Mouse (Mus musculus): ENCODE data around the gene 1300017J02Rik.
A peak's percentile ranks its signal among the peaks of the same experiment; 100 is the strongest.

1300017J02Rik gene

DNA sequence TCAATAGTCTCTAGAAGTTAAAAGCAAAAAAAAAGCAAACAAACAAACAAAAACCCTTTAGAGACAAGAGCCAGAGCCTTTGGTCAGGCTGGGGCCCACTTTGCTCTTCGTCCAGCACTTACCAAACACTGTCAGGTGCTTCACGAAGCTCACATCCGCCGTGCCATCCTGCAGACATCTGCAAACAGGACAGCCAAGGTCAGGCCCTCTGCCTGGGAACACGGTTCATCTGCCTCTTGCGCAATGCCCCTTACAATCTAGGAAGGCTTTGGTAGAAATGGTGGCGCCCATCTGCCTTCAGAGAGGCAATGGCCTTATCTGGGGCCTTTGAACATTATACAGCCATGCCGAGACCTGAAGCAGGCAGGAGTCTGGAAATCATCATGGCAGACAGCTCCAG, 30.1 kb downstream of the 1300017J02Rik start:
- no peak for DNase-seq (ENCODE audit: low spot score in 2 of 2)

DNA sequence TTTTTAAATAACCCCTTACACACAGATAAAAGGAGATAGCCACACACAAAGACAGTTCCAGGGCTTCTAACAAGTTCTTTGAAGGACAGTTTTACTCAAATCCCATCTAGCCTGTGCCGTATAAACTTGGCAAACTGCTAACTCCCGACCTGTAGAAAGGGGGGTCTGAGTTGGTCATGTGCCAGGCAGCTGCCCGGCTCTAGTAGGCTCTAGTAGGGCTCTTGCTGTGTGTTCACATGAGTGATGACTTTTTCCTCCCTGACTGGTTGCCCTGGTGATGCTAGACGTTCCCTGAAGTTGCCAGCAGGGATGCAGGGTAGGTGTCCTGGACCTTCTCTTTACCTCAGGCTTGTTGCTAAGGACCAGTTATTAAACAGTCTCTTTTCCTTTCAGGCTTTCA, 33.8 kb downstream of the 1300017J02Rik start:
- no peak for DNase-seq (ENCODE audit: low spot score in 2 of 2)

DNA sequence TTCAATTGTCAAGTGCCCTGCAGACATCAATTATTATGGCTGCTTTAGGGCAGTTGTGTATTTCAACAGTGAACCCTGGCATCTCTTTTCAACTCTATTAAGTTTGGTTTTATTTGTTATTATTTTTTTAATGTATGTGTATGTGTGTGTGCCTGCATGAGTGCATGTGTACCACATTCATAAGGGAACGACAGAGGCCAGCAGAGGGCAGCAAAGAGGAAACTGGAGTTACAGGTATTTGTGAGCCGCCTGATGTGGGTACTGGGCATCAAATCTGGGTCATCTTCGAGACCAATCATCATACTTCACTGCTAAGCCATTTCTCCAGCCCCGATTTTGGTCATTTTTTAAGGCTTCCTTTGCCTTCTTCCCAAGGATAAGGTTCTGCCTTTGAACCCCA, 39.1 kb downstream of the 1300017J02Rik start:
- no peak for DNase-seq (ENCODE audit: low spot score in 2 of 2)

DNA sequence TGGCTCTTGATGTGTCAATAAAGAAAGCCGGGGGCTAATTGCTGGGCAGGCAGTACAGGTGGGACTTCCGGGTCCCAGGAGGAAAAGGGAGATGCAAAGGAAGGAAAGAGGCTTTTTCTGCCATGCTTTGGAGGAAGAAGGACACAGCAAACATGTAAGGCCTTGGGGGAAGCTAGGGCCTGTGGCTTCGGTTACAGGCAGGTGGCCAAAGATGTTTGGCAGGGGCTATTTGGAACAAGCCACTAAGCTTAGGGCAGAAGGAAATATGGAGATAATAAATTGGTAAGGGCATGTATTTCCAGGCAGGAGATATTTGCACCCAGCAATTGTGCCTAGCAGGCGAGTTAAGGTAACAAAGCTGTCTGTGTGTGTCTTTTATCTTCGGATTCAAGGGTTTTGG, 52.0 kb downstream of the 1300017J02Rik start:
- no peak for DNase-seq (ENCODE audit: low spot score in 2 of 2)

DNA sequence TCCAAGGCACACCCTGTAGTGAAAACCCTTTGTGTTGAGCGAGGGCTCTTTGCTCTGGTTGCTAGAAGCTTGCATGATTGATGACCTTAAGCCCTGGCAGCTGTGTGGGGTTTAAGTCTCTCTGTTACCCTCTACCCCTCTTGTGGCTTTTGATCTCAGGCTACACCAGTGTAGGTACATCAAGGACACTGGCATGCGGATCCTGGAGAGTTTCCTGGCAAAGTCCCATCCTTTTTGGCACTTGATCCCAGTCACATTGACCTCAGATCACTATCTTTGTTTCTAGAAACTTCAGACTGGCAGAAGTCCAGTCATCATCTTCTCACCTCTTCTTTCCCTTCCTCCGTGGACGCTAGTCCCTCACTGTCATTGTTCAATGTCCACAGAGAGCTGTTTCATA, 56.3 kb downstream of the 1300017J02Rik start:
- DNase-seq (ENCODE audit: low spot score in 2 of 2): no peak

DNA sequence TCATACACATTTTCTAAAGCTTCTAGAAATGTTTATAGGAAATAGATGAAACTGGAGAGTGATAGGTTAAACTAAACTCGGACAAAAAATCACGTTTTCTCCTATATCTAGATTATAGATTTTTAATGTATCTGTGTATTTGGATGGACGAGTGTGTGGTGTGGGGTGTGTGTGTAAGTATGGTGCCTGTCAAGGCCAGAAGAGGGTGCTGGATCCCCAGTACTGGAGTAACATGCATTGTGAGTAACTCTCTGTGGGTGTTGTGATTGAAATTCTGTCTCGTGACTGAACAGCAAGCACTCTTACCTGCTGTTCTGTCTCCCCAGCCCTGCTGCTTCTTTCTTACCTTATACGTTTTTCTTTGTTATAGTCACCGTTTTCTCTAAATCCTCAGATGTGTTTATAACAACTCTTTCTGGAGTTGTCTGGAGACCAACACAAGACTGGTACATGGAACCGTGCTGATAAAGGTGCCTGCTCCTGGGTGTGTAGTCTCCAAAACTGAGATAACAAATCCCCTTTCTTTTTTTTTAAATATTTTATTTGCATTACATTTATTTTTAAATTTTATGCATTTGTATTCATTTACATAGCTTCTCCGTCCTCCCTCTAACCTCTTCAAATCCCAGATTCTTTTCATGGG, 58.2 kb downstream of the 1300017J02Rik start:
- no peak for DNase-seq (ENCODE audit: low spot score in 2 of 2)

DNA sequence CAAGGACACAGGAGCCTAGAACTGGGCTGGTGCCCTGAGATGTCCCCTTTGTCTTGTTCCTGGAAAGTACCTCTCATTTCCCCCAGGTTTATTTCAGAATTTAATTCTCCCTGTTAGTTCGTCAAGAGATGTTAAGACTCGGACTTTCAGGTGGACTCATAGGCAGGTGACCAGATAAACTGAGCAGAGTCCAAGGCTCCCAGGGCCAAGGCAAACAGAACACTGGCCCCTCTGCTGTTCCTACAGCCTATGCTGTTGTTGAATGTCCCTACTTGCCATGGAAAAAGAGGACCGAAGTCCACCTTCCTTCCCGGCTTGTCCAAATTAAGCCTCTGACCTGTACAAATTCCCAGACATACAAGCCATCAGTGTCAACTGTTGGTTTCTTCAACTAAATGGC, 61.2 kb downstream of the 1300017J02Rik start:
- DNase-seq (ENCODE audit: low spot score in 2 of 2): no peak

DNA sequence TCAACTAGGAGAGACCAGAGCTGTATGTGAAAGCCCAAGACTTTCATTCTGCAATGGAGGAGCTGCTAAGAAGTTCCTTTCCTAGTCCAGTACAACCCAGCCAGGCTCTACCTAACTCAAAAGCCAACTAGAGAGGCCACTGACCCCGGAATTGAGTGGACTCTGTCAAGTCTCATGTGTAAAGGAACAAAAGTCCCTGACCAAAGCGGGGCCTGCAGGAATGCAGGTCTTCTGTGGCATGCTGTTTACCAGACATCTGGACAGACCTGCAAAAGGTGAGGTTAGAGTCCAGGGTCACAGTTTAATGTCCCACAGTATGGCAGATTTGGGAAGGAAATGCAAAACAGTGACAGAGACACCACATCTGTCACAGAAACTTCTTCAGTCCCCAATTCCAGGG, 63.7 kb downstream of the 1300017J02Rik start:
- no peak for DNase-seq (ENCODE audit: low spot score in 2 of 2)

DNA sequence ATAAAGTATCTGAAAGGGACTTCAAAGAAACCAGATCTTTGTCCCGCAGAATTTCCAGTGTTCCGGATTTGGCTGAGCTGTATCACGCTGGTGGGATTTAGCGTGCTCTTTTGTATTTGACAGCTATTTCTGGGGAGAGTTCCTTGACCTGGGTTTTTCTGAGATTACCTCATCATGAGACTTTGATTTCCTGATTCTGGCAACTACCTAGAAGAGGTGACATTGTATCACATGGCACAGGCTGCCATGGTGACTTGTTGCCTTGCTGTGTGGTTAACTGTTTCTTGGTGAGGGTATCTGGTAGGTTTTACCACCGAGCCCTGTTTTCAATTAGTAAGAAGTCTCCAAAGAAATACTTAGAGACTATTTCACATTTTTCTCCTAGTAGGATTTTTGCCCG, 65.4 kb downstream of the 1300017J02Rik start:
- DNase-seq (ENCODE audit: low spot score in 2 of 2): no peak

DNA sequence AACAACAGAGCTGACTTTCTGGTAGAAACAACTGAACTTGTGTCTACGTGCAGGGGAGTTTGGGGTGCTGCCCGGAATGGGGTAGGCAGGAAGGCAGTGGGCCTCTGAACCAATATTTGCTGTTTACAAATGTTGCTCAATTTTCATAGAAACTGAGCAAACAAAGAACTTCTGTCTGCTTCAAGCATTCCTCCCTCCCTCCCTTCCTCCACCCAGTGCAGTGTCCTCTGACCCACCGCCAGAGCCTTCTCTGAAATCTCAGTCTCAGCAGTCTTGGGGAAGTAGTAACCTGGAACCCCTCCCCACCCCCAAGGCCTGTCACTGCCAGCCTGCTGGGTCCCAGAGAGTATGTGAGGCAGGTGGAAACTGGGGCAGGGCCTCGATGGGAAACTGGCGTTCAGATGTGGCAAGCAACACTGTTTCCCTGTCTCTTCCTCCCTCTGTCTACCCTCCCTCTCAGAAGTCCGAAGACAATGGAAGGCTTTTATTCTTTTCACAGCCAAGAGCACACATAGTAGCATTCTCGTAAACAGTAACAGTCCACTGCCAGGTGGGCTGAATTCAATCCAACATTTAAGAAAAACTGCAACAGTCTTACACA, 70.2 kb downstream of the 1300017J02Rik start:
- no peak for DNase-seq (ENCODE audit: low spot score in 2 of 2)

DNA sequence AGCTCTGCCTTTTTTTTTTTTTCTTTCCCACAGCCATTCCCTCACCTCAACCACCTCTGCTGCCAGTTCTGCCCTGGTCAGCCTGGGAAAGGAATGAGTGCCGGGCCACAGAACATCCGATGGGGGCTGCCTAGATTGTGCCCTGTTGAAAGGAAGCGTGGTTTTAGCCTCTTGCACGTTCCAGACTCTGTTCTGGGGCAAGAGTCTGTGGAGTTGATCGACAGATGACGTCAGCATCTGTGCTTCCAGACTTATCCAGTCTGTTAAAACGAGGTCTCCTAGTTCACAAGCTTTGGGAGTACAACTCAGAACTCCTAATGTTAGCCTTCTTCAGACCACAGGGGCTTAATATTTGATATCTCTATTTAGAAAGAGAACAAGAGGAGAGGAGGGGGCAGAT, 70.8 kb downstream of the 1300017J02Rik start:
- DNase-seq (ENCODE audit: low spot score in 2 of 2): no peak

DNA sequence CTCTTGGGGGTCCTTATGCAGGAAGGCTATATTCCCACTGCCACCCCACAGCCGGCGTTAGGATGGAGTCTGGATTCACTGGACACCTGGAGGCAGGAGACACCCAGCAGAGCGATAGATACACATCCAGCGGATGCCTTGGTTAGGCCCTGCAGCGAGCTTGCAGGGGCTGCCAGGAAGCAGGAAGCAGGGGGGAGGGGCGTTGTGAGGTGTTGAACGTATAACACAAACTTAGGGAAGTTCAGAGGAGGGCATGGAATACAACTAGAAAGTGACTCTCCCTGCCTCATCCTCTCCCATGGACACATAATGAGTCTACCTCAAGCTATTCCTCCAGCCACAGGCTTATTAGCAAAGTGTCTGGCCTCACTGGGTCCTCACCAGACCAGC, 71.9 kb downstream of the 1300017J02Rik start:
- no peak for DNase-seq (ENCODE audit: low spot score in 2 of 2)

DNA sequence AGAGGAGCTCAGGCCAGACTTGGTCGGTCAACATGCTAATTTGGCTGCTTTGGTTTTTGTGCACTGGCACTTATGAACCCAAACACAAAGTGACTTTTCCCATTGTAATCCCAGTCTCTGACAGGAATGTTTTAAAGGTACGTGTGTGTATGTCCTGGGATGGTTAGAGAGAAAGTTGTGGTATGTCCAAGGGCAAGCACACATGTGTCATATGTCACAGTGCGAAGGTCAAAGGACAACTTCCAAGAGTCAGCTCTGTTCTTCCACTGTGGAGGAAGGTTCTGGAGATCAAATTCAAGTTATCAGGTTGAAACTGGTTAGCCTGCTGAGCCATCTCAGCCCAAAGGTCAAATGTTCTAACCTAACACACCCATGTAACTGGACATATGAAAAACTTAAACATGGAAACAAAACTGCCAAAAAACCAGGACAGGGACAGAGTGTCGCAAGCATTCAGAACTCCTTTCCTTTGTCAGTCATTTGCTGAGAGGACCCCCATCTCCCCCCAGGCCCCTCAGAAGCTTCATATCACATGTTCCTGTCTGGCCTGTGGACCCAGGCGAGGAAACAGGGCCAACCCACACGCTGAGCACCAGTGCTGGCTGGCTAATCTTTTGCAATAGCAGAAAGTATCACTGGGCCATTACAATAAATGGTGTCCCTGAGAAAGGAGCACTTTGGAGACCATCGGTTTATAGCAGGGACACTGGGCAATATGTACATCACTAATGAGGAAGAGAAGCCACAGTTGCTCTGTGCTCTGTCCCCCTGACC, 72.5 kb downstream of the 1300017J02Rik start:
- DNase-seq (ENCODE audit: low spot score in 2 of 2): no peak

DNA sequence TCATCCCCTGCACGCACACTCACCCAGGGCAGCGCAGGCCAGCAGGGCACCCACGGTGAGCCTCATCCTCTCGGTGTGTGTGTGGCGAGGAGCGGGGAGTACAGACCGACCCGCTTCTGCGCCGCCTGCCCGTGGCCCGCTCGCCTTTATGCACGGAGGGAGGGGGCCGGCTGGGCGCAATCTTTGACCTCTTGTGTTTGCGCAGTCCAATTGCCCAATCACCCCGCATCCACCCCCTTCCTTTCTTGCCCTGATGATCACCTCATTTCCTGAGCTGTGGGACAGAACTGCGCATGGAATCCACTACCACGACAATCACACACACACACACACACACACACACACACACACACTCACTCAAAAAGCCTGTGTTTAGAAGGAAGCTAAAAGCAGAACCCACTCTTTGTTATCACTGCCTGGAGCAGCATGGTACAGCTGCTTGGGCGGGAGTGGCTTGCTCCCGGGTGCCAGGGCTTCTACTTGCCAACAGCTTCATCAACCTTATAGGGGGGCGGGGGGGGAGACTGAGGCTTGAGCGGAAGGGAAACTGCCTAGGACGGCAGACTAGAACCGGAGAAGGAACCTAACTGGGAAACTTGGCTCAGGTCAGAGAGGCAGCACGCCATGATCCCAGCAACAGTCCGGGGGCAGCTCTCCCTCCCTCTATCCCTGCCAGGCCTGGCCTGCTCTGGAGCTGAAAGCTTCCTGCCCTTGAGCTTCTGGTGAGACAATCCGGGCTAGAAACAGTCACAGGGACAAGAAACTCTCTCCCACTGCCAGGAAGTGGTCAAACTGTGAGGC, 74.5 kb downstream of the 1300017J02Rik start, which contains the start of the genes Gm20425 and Trf:
Gene Gm20425 (minus strand): TSS at position 157 of the 801 bp plus-strand sequence.
Gene Trf (minus strand): TSS at position 294 of the 801 bp plus-strand sequence.
- DNase-seq (ENCODE audit: low spot score in 2 of 2): peak; percentile 30 to 38

DNA sequence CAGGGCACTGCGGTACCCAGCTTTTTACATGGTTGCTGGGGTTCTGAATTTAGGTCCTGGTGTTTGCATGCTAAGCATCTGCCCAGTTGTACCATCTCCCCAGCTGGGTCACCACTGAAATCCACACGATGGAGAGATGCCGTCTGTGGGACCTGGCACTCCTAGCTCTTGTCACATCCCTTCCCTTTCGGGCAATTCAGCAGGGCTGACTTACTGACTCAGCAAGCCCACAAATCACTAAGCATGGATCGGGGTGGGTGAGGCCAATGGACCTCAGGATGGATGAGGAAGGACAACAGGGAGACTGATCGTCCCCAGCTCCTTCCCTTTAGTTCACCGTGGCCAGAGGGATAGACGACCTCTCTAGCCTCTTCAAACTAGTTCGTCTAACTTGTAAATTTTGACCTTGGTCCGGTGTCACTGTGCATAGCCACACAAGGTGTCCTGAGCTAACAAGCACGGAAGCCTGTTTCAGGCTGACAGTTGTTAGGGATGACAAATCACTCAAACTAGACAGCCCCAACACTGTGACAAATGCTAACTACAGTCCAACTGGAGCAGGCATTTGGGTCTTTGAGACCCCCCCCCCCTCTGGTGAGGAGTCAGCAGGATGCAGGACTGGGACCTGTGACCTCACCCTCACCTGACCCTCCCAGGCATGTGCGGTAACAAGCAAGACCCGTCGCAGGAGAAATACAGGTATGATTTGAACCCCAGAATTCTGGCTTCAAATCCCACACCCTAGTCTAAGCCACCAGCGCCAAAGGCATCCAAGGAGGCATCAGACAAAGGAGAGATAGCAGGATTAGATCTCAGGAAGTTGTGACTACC, 75.6 kb downstream of the 1300017J02Rik start:
- DNase-seq (ENCODE audit: low spot score in 2 of 2): no peak

DNA sequence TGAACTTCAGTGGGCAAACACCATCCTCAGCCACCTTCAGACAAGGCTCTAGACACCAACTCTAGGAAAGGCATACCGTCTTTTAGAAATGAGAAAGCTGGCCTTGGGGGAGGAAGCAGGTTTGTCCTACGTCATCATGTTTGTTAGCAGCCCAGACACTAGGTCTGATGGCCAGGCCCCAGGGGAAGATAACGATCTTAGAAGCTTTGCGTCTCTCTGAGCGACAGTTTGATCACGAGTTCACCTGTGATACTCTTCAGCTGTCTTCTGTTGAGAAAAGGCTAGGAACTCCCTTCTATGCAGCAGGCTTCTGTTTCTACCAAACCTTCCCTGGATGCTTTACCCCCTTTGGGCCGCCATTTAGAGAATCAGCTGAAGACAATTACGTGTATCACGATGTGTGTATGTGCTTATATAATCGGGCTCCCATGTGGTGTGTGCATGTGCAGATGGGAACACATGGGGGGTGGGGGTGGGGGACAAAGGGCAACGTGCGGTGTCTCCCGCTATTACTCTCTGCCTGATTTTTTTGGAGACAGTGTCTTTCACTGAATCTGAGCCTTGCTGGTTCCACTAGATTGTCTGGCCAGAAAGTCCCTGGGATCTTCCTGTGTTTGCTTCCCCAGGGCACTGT, 76.4 kb downstream of the 1300017J02Rik start:
- DNase-seq (ENCODE audit: low spot score in 2 of 2): no peak

DNA sequence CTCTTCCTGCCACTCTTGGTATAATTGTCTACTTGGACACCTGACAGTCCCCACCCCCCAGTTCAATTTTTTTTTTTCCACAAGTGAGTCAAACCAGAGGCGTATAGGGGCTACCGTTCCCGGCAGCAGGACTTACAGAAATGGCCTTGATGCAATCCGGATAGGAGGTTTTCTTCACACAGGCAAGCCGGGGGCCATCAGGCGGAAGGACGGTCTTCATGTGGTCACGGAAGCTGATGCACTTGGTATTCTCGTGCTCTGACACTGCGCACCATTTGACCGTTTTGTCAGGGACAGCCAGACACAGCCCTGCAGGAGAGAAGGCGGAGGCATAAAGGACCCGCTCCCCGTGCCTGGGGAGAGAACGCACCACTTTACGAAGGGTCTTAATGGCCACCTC, 77.1 kb downstream of the 1300017J02Rik start:
- no peak for DNase-seq (ENCODE audit: low spot score in 2 of 2)

DNA sequence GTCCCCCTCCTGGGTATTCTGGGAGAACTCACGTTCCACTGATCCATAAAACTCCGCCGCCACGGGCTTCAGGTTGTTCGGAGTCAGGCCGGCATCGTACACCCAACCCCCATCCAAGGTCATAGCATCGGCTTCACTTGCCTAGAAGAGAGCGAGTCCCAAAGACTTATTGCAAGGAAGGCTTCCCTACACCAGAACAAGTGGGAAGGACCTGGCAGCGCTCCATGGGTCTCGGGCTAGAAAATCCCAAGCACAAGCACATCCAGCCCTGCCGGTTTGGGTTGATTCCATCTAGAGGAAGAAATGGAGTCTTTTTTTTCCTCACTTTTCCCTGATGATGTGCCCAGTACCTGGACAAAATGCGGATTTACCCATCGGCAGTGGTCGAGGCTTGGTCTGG, 78.1 kb downstream of the 1300017J02Rik start:
- DNase-seq (ENCODE audit: low spot score in 2 of 2): no peak

DNA sequence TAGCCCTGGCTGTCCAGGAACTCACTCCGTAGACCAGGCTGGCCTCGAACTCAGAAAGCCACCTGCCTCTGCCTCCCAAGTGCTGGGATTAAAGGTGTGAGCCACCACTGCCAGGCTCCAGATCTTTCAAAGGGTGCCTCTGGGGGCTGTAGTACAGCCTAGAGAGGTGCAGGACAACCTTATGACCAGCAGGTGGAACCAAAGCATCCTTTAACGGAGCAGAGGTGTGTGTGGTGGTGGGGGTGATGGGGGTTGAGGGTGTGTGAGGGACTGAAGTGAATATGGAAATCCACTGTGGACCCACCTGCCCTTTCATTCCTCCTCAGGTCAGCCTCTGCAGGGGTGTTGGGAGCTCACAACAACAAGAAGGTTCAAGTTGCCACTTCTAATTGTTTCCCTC, 79.4 kb downstream of the 1300017J02Rik start:
- DNase-seq (ENCODE audit: low spot score in 2 of 2): no peak

DNA sequence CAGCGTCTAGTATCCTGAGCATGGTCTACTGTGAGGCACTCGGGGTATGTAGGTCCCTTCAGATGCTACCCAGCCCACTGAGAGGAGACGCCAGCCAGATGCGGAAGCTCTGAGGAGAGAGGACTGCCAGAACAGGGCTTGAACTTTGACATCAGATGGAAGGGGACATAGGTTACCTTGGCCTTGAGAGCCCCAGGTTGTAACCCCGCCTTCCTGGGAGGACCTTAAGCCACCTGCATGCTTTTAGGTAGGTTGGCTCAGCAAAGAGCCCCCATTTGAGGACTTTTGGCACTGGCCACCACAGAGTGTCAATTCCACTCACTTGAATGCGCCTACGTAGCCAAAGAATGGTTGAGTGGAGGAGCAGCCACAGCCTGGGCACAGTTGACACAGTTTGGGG, 80.2 kb downstream of the 1300017J02Rik start:
- DNase-seq (ENCODE audit: low spot score in 2 of 2): no peak

DNA sequence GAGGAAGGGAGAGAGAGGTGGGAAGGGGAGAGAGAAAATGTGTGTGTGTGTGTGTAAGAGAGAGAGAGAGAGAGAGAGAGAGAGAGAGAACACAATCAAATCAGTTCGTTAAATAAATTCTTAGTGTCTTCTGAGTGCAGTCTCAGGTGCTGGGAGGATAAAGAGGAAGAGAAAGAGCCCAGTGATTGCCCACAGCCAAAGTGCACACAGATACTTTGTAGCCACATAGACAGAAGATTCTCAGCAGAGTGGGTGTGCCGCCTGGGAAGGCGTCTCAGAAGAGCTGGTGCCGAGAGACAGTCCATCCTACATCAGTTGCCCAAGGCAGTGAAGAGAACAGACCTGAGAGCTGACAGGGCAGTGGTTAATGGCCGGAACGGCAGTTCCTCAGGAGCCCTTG, 90.6 kb downstream of the 1300017J02Rik start:
- DNase-seq (ENCODE audit: low spot score in 2 of 2): no peak

Measured in right cerebral cortex, postnatal 36 days (tissue).